ENCODE assay signal across 18 mouse cellular contexts in the genomic region with DNA sequence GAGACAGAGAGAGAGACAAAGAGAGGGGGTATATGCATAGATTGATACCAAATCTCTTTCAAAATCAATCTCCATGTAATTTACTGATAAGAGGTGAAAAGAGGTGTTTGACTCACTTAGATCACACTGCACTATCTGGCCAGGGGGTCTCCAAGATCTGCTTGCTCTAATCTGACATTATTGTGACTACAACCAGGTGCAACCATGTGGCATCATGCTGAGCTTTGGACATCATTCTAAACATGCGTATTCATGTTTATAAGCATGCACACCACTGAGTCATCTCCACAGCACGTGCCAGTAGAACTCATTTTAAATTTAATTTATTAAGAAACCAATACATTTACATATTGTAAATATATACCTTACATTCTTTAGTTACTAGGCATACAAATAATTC.
"Had no signal": no experiment of that assay in that cellular context is flagged by ENCODE, and none has a peak within 500 bp of the region (broad histone marks: within the 10 kb centered on the region; RNA-seq: fewer than 3 reads in every experiment).

No protein-coding gene starts in this region.

- H3K4me2 ChIP-seq: lung, embryonic 14.5 days; midbrain, embryonic 12.5 days; neural tube, embryonic 13.5 days; neural tube, embryonic 15.5 days had no signal

- H3K36me3 ChIP-seq: midbrain, embryonic 10.5 days; midbrain, embryonic 12.5 days; neural tube, embryonic 13.5 days; neural tube, embryonic 15.5 days had no signal

- H3K9ac ChIP-seq: lung, embryonic 14.5 days; midbrain, embryonic 12.5 days; neural tube, embryonic 13.5 days; neural tube, embryonic 15.5 days had no signal

- ATAC-seq: midbrain, embryonic 16.5 days had no signal

- DNase-seq: lung, adult 18-20 months; lung, embryonic 14.5 days; lung, postnatal 10 days; lung, postnatal 4 days; midbrain, embryonic 14.5 days; right cerebral cortex, adult 18-20 months; right cerebral cortex, postnatal 25 days; right cerebral cortex, postnatal 4 days; spleen, adult 18-20 months; thymus, adult 18-20 months; thymus, postnatal 14 days; thymus, postnatal 36 days had no signal

- H3K9me3 ChIP-seq: midbrain, embryonic 10.5 days; midbrain, embryonic 12.5 days; neural tube, embryonic 13.5 days; neural tube, embryonic 15.5 days had no signal

- H3K4me3 ChIP-seq: midbrain, embryonic 10.5 days; midbrain, embryonic 12.5 days; myocyte; neural tube, embryonic 13.5 days; neural tube, embryonic 15.5 days had no signal

- H3K27me3 ChIP-seq: midbrain, embryonic 12.5 days; neural tube, embryonic 13.5 days; neural tube, embryonic 15.5 days had no signal

- H3K27ac ChIP-seq: midbrain, embryonic 10.5 days; midbrain, embryonic 12.5 days; neural tube, embryonic 13.5 days; neural tube, embryonic 15.5 days had no signal
